Mouse (Mus musculus) cortical plate, adult 2 months (tissue): ENCODE measurements around the gene Borcs8. TPM values are rescaled to one million over a fixed set of nuclear protein-coding genes. Genes with fewer than 3 reads are reported as not detected.

Experiments
- H3K27ac ChIP-seq: fragments of 200-500 bp; 2 replicates; pipeline ENCODE4 v1.5.1; 2012; ENCODE audit warnings: low read length, control low read depth, inconsistent platforms; ENCODE audit not compliant: insufficient read depth
- H3K4me1 ChIP-seq: fragments of 200-500 bp; 2 replicates; pipeline ENCODE4 v1.6.1; 2011; ENCODE audit warnings: low read length; ENCODE audit not compliant: control insufficient read depth, insufficient read depth
- H3K4me3 ChIP-seq: fragments of 200-500 bp; 2 replicates; pipeline ENCODE4 v1.5.1; 2011; ENCODE audit warnings: mild to moderate bottlenecking, low read length, control low read depth; ENCODE audit not compliant: insufficient read depth
- CTCF ChIP-seq: fragments of 200-500 bp; IDR thresholded peaks from 2 replicates; pipeline ENCODE4 v1.5.1; 2011; ENCODE audit warnings: mild to moderate bottlenecking, control low read depth, low read length; ENCODE audit not compliant: insufficient read depth; ENCODE audit errors: extremely low read depth
- POLR2A ChIP-seq: fragments of 200-500 bp; IDR thresholded peaks from 2 replicates; pipeline ENCODE4 v1.6.1; 2011; ENCODE audit warnings: mild to moderate bottlenecking, low read length, control low read depth; ENCODE audit not compliant: insufficient read depth; ENCODE audit errors: extremely low read depth
- polyA plus RNA-seq: library from polyadenylated mRNA; depleted of rRNA; stranded (reverse); fragments of >200 nt; gene quantifications from 2 replicates; pipeline ENCODE4 v1.2.3, GENCODE M21; 2012

Gene Borcs8
- polyA plus RNA-seq, 1 experiment = 107 TPM

DNA sequence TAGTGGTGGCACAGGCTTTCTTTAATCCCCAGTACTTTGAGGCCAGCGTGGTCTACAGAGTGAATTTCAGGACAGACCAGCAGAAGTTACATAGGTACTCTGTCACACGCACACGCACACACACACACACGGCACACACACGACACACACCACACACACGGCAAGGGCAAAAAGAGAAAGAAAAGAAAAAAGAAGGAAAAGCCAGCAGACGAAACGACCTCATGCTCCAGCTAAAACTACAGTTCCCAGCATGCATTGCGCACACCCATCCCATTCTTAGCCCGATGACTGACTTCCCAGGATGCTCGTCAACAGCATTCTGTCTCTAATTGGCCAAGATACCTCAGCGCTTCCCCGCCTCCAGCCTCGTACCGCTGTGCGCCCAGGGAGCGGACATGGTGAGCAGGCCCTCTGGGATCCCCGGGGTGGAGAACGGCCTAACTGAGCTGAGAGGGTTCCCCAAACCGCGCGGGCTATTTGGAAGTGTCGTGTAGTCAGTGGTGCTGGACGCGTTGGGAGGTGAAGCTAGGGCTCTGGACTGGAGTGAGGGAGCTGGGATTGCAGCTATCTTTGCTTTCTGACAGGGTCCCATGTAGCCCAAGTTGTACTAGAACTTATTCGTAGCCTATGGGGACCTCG is 32.9 kb downstream of the Borcs8 start, which contains the start of gene Tmem161a:
Tmem161a (plus strand) TSS at position 314 of the 639 bp plus-strand sequence.
- TF ChIP-seq CTCF (no peak), POLR2A (peak; percentile 92)
- no peak within 1 kb of the TSS for H3K27ac ChIP-seq

DNA sequence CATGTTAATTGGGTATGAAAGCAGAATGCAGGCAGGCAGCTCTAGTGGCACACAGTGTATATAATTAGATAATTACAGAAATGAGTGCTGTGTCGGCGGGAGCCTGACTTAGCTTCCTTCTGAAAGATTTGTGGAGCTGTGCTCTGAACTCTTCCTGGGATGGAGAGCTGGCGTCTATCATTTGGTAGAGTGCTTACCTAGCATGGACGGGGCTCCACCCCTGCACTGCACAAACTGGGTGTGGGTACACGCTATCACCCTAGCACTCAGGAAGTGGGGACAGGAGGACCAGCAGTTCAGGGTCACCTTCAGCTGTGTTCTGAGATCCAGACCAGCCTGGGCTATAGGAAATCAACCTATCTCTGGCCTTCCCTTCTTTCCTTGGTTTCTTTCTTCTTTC is 34.0 kb downstream of the Borcs8 start:
- peaks cover 2% of the 10 kb centered on the region; the same call in 1 of the 2 replicates for H3K4me1 ChIP-seq
- TF ChIP-seq CTCF (no peak), POLR2A (no peak)
- H3K27ac ChIP-seq = no peak overlapping the region
- no peak overlapping the region; the same call in 1 of the 2 replicates for H3K4me3 ChIP-seq

More for the DNA sequence above, 32.9 kb downstream of the Borcs8 start, which contains the start of gene Tmem161a:
- Histone ChIP-seq H3K4me3 (peak within 1 kb of the TSS; percentile 63), H3K4me1 (peaks cover 2% of the 10 kb centered on the region; the same call in 1 of the 2 replicates)

DNA sequence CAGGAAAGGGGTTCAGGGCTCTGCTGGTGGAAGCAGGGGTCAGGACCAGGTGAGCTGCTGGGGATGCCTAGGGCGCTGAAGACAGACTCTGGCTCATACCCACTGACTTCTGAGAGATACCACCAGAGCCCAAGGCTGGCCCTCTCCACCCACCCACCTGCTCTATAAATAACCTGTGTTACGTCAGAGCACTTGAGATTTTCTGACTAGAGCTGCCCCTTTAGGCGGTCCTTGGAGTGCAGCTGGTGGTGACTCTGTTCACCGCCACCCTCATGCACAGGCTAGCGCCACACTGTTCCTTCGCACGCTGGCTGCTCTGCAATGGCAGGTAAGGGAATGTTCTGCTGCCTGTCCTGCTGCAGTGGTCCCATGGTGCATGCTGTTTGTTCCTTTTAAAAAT is 34.8 kb downstream of the Borcs8 start:
- TF ChIP-seq POLR2A (no peak), CTCF (no peak)
- Histone ChIP-seq H3K4me1 (peaks cover 2% of the 10 kb centered on the region; the same call in 1 of the 2 replicates), H3K27ac (no peak overlapping the region), H3K4me3 (peak overlapping the region; percentile 17; the same call in 1 of the 2 replicates)

DNA sequence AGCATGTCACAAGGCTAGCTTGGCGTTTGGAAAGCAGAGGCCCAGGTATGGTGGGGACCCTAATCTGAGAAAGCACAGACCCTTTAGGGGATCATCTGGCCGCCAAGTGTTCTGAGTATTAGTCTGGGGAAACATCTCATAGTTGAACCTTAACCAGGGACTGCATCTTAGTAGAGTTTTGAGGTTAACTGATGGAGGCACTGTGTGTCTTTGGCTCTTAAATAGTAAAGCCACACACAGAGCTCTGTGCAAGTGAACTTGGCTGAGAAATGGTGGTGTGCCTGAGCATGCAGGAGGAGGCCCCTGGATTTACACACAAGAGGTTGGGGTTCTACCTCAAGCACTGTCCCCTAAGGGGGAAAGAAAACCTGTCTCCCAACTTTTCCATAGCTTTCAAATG is 38.9 kb downstream of the Borcs8 start:
- no peak overlapping the region for H3K4me3 ChIP-seq
- H3K27ac ChIP-seq = no peak overlapping the region
- peaks cover 2% of the 10 kb centered on the region; the same call in 1 of the 2 replicates for H3K4me1 ChIP-seq
- TF ChIP-seq CTCF (no peak), POLR2A (no peak)

DNA sequence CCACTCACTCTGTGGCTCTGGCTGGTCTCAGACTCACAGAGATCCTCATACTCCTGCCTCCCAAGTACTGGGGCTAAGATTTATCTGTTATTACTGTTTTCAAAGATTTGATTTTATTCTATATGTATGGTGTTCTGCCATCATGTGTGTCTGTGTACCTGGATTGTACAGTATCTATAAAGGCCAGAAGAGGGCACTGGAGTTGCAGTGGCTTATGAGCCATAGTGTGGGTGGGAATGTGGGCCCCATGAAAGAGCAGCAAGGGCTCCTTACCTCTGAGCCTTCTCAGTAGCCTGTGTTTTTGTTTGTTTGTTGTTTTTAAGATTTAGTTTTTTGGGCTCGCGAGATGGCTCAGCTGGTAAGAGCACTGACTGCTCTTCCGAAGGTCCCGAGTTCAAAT is 39.8 kb downstream of the Borcs8 start:
- no peak overlapping the region for H3K27ac ChIP-seq
- TF ChIP-seq CTCF = peak; percentile 27; the same call in 1 of the 2 replicates
- no peak for TF ChIP-seq POLR2A
- H3K4me1 ChIP-seq = 0 out of 2 replicates have a peak, but pooled peaks cover 2% of the 10 kb centered on the region
- no peak overlapping the region for H3K4me3 ChIP-seq

DNA sequence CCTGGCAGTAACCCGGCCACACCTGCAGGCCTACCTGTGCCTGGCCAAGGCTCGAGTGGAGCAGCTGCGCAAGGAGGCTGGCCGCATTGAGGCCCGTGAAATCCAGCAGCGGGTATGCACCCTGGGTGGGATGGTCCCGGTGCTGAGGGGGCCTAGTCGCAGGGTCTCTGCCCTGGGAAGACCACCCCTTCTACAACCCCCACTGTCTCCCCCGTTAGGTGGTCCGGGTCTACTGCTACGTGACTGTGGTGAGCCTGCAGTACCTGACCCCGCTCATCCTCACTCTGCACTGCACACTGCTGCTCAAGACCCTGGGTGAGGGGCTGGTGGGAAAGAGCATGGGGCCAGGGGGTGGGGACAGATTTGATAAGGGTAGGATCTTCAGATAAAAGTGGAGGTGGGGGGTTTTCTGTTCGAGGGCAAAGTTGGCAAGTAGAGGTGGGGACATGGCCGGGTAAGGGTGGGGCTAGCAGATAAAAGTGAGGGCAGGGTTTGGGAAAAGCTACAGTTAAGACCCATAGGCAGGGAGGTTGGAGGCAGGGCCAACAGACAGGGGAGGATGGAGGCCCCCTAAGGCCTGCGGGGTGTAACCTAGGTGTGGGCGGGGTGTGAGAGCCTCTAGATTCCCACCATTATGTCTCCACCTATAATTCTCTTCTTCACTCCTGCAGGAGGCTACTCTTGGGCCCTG is 42.1 kb downstream of the Borcs8 start:
- no peaks in the 10 kb centered on the region for H3K4me1 ChIP-seq
- H3K4me3 ChIP-seq = no peak overlapping the region
- TF ChIP-seq CTCF (no peak), POLR2A (no peak)
- no peak overlapping the region for H3K27ac ChIP-seq

DNA sequence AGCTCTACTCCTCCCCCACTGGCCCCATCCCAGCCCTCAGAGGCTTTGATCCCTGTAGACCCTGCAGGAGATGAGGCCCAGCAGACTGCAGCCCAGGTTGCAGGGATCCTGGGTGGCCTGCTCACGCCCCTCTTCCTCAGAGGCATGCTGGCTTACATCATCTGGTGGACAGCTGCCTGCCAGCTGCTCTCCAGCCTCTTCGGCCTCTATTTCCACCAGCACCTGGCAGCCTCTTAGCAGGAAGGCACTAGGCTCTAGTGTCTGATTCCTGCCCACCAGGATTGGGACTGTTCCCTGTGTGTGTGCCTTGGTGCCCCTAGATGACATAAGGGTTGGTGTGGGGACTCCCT is 42.6 kb downstream of the Borcs8 start:
- Histone ChIP-seq H3K27ac (no peak overlapping the region), H3K4me1 (no peaks in the 10 kb centered on the region)
- TF ChIP-seq CTCF (no peak), POLR2A (no peak)

DNA sequence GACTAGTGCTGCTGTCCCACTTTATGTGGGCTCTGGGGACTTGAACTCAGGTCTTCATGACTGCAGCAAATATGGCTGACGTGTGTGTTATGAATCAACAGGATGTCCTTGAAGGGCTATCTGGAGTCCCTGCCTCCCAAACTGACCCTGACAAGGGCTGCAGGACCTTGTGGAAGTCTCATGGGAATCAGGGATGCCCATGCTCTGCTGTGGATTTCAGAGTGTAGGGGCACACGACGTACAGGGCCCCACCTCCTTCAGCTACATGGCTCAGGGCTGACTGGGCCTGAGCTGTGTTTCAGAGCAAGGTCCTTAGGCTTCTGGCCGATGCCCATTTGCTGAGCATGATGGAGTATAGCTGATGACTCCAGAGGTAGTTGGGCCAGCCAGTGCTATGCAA is 43.9 kb downstream of the Borcs8 start:
- TF ChIP-seq POLR2A (no peak), CTCF (no peak)
- Histone ChIP-seq H3K4me1 (no peaks in the 10 kb centered on the region), H3K4me3 (no peak overlapping the region), H3K27ac (no peak overlapping the region)

More for the DNA sequence above, 42.6 kb downstream of the Borcs8 start:
- H3K4me3 ChIP-seq = no peak overlapping the region

DNA sequence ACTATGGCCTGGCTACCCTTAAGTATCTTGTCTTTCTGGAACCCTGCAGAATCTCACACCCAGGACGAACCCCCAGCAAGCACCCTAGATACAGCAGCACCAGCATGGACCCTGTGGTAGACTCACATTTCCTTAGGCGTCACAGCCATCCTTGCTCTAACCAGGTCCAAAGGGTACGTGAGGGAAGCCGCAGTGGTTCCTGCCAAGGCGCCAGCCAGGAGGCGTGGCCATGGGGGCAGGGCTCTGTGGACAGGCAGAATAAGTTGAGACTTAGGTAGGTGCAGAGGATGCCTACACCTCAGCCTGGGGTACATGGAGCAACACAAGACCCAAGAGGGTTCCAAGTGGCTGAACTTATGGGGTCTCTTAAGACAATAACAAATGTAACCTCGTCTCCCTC is 49.4 kb downstream of the Borcs8 start:
- Histone ChIP-seq H3K4me1 (no peaks in the 10 kb centered on the region), H3K27ac (no peak overlapping the region), H3K4me3 (no peak overlapping the region)
- no peak for TF ChIP-seq CTCF
- TF ChIP-seq POLR2A = no peak

DNA sequence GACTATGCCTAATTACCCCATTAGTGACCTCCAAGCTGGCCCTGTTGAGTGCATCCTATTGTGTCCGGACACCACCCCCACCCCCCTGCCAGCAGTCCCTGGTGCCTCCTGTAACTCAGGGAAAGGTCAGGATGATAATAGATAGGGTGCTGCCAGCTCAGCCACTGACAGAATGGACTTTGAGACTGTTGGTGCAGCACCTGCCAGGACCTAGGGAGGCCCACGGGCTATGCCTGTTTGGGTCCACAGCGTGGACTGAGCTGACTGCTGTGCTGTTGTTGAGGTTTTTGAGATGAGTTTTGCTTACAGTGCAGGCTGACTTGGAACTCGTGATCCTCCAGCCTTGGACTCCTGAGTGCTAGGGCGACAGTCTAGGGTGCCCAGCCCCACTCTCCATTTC is 53.9 kb downstream of the Borcs8 start:
- H3K4me1 ChIP-seq = no peaks in the 10 kb centered on the region
- TF ChIP-seq CTCF = no peak
- TF ChIP-seq POLR2A = no peak
- H3K4me3 ChIP-seq = no peak overlapping the region
- no peak overlapping the region for H3K27ac ChIP-seq
